Mouse (Mus musculus): Measurements from ENCODE around the gene Selenbp2. TPM values are rescaled to one million over a fixed set of nuclear protein-coding genes. Genes with fewer than 3 reads are reported as not detected.
"Not testable (repeated sequence)": the region's sequence is repeated elsewhere in the genome, so short reads cannot be mapped to it uniquely, and the experiment has no call there.

The Selenbp2 gene
- total RNA-seq, 2 experiments from 2014 or later, result 0.43 TPM; not detected in 1

DNA sequence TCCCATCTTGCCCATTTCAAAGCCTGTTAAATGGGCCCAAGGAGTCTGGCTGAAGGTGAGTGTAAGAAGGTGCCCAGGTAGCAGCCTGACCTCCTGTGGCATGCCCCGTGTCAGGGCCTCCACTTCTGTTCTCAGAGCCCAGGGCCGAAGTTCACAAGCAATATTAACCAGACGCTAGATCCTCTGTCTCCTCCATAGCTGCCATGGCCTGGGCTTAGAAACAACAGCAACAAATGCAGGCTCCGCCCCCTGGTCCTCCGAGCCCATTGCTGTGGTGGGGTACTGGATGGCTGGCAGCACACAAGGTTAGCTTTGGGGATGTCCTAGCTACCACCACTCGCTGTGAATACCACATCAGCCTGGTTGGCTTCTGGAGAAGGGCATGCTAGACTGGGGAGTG, 3.2 kb upstream of the Selenbp2 start:
- not testable (repeated sequence) for ATAC-seq (replicated peaks; ENCODE audit: low FRiP score, poor library complexity, severe bottlenecking)

DNA sequence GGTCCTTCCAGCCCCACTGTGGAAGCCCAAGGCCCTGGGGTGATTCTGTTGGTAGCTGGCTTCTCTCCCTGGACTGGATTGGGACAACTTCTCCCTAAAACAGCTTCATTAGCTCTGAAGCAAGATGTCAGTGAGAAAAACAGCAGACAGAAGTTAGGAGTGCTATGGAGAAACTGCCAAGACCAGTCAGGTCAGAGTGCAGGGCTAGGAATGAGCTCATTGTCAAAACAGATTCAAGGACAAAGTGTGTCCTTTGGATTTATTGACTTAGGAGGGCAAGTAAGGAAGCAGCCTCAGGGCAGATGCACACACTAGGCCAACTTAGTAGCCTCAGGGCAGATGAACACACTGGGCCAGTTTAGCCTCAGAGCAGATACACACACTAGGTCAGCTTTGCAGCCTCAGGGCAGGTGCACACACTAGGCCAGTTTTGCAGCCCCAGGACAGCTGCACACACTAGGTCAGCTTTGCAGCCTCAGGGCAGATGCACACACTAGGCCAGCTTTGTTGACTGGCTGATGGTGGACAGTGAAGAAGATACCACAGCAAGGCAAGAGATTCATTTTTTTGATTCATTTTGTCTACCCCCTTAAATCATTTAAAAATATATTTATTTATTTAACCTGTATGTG, 2.6 kb upstream of the Selenbp2 start:
- no peak for ATAC-seq (replicated peaks; ENCODE audit: low FRiP score, poor library complexity, severe bottlenecking)

DNA sequence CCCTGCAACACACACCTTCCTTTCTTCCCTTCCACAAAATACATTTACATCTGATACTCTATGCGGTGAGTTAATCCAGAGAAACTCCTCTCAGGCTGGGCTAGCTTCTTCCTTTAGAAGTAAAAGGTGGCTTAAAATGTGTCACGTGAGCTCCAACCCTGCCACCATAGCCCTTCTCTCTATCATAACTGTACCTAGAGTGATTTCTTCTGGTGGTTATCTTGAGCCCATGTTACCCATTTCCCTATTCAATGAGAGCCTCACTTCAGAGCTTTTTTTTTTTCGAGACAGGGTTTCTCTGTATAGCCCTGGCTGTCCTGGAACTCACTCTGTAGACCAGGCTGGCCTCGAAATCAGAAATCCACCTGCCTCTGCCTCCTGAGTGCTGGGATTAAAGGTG, 1.7 kb upstream of the Selenbp2 start:
- ATAC-seq (replicated peaks; ENCODE audit: low FRiP score, poor library complexity, severe bottlenecking), result not testable (repeated sequence)

DNA sequence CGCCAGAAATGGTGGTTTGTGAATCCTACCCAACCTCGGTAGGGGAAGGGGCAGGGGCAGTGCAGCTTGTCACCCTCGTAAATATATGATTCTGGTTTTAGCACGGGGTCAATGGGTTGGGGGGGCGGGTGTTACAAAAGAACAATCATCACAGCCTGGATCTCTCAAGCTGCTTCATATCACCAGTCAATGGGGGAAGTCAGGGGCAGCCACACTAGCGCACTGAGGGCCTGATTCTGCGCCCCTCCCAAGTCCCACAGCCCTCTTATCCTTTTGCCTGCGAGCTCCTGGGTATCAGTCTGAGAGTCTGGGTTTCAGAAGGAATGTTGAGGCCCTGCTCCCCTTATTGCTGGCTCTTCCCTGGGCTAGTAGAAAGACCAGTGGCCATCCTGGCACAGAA, 518 bp downstream of the Selenbp2 start:
- 0 out of 2 replicates have a peak, but pooled peaks have one; percentile 39 for ATAC-seq (replicated peaks; ENCODE audit: low FRiP score, poor library complexity, severe bottlenecking)

DNA sequence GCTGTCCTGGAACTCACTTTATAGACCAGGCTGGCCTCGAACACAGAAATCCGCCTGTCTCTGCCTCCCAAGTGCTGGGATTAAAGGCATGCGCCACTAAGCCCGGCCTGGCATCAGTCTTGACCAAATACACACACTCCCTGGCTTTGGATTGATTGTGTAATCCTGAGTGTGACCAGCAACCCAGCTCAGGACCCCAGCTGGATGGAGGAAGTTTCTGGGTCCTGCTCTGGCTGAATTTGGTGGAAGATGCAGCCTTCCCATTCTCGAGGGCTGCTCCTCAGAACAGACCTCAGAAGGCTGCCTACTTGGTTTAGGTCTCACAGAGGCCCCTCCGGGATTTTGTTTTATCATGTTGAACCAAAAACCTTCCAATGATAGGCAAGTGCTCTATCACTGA, 2.2 kb downstream of the Selenbp2 start:
- ATAC-seq (replicated peaks; ENCODE audit: low FRiP score, poor library complexity, severe bottlenecking), result not testable (repeated sequence)

DNA sequence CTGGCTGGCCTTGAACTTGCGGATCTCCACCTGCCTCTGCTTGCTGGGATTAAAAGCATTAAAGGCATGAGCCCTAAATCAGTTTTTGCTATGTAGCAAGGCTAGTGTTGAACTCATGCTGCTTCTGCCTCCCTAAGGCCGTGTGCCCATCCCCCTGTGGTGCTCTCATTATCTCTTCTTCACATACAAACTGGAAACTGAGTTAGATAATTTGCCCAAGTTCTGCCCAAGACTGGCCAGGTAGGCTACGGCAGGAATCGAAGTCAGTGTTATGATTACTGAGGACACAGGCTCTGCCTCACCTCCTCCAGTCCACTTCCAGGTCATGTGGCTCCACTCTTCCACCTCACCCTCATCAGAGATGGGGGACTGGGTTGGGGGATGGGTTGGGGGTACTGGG, 2.9 kb downstream of the Selenbp2 start:
- 0 out of 2 replicates have a peak, but pooled peaks have one; percentile 18 for ATAC-seq (replicated peaks; ENCODE audit: low FRiP score, poor library complexity, severe bottlenecking)

DNA sequence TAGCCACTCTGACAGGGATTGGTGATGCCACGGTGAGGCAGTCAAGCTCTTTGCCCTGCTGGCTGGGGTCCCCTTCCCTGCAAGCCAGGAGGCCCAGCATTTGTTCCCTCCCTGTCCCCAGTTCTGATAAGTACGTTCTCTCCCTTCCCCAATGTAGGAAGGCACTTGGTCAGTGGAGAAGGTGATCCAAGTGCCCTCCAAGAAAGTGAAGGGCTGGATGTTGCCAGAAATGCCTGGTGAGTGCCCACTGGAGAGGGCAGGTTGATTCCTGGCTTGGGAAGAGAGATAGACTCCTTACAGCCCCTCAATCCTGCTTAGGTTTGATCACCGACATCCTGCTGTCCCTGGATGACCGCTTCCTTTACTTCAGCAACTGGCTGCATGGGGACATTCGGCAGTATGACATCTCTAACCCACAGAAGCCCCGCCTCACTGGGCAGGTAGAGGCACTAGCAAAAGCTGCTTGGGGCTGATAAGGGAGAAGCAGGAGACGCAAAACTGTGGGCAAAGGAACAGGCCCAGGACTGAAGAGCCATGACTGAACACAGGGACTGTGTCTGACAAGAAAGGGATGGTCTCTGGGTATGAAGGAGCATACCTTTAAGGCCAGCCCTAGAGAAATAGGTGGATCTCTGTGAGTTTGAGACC, 8.9 kb downstream of the Selenbp2 start:
- ATAC-seq (replicated peaks; ENCODE audit: low FRiP score, poor library complexity, severe bottlenecking), result peak; percentile 92

DNA sequence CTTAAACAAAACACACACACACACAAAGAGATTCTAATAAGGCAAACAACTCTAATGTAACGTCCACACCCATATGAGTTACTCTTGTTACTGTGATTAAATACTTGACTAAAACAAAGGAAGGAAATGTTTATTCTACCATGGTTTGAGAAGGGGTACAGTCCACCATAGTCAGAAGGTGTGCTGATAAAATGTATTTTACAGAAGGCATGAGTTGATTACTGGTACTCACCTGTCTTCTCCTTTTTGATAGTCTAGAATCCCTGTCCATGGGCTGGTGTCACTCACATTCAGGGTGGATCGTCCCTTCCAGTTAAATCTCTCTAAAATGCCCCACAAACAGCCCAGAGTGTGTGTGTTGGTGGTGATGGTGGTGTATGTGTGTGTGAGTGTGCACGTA, 9.5 kb downstream of the Selenbp2 start:
- ATAC-seq (replicated peaks; ENCODE audit: low FRiP score, poor library complexity, severe bottlenecking), result peak; percentile 20

DNA sequence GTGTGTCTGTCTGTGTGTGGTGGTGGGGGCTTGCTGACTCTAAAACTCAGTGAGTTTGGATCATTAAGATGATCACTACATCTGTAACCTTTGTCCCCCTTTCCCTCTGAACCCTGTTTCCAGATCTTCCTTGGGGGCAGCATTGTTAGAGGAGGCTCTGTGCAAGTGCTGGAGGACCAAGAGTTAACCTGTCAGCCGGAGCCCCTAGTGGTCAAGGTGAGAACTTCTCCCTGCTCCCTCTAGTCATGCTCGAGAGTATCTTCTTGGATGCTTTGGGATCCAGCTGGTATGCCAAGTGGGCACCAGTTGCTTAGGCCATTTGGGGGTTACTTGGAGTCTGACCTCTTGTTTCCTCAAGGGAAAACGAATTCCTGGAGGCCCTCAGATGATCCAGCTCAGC, 10.0 kb downstream of the Selenbp2 start:
- peak; percentile 78 for ATAC-seq (replicated peaks; ENCODE audit: low FRiP score, poor library complexity, severe bottlenecking)

DNA sequence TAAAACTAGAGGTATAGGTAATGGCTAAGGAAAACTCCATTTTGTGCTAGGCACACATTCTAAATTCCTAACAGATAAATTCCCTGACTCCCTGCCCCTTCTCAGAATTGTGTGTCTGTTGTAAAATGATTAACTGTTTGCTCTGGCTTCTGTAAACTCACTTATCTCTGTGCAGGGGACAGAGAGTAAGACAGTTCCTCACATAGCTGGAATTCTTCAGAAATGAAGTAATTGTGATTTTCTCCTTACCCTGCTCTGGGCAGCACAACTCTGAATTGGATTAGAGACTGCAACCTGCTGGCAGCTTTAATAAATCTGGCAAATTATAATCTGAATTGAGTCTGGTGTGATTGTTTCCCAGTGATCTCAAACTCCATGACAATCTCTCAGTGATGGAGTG, 17.2 kb downstream of the Selenbp2 start:
- not testable (repeated sequence) for ATAC-seq (replicated peaks; ENCODE audit: low FRiP score, poor library complexity, severe bottlenecking)

DNA sequence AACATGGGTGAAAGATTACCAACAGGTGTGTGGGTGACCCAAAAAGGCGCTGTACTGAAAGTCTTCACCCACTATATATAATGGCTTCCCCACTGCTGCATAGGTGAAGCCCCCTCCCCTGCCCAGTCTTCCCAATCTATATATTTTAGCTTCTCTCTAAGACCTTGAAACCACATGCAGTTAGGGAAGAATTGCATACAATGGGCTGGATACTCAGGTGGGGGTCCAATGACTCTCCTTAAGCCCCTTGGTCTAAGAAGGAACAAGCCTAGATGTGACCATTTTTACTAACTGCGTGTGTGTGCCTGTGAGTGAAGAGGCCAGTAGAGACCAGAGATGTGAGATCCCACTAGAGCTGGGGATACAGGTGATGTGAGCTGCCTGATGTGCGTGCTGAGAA, 20.1 kb downstream of the Selenbp2 start:
- not testable (repeated sequence) for ATAC-seq (replicated peaks; ENCODE audit: low FRiP score, poor library complexity, severe bottlenecking)

DNA sequence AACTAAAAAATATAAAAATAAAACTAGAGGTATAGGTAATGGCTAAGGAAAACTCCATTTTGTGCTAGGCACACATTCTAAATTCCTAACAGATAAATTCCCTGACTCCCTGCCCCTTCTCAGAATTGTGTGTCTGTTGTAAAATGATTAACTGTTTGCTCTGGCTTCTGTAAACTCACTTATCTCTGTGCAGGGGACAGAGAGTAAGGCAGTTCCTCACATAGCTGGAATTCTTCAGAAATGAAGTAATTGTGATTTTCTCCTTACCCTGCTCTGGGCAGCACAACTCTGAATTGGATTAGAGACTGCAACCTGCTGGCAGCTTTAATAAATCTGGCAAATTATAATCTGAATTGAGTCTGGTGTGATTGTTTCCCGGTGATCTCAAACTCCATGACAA, 24.9 kb downstream of the Selenbp2 start:
- ATAC-seq (replicated peaks; ENCODE audit: low FRiP score, poor library complexity, severe bottlenecking), result not testable (repeated sequence)

DNA sequence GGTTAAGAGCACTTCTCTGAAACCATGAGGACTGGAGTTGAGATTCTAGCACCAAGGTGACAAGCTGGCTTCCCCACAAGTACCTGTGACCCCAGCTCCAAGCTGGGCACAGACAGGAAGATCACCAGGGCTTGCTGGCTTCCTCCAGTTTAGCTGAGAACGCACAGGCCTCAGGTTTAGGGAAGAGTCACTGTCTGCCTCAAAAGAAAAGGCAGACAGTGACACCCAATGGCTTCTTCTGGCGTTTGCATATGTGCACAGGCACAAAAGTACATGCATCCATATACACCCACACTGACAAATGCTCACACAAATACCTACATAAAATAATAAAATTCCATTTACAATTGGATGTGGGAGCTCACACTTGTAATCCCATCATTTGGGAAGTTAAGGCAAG, 30.3 kb downstream of the Selenbp2 start:
- not testable (repeated sequence) for ATAC-seq (replicated peaks; ENCODE audit: low FRiP score, poor library complexity, severe bottlenecking)

DNA sequence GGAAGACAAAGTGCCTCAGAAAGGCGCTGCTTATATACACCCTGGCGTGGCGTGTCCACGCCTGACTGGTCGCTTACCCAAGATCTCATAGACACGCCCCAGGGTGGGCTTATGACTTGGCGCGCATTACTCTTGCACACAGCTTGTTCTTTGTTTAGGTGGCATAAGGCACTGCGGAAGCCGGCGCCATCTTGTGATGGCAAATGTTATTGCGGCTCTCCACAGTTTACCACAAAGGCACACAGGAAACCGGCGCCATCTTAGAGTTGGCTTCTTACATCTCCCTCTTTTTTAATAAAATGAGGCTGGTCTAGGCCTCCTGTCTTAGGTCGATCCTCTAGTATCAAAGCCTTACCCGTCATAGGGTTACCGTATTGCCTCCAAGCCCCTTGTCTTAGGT, 52.3 kb downstream of the Selenbp2 start:
- ATAC-seq (replicated peaks; ENCODE audit: low FRiP score, poor library complexity, severe bottlenecking), result no peak

Other genes with a start within 250 kb of the Selenbp2 start
- not detected in 2 replicates for gene Oaz3, start 249.6 kb upstream of the Selenbp2 start, total RNA-seq (2015; ENCODE audit: low replicate concordance)
- not detected in 2 replicates for gene Oaz3, start 249.6 kb upstream of the Selenbp2 start, total RNA-seq (2017; ENCODE audit: low replicate concordance)
- not detected in 2 replicates for gene Celf3, start 215.3 kb upstream of the Selenbp2 start, total RNA-seq (2015; ENCODE audit: low replicate concordance)
- gene Celf3, start 215.3 kb upstream of the Selenbp2 start, total RNA-seq (2017; ENCODE audit: low replicate concordance), result not detected in 2 replicates
- not detected in 2 replicates for gene Riiad1, start 213.2 kb upstream of the Selenbp2 start, total RNA-seq (2015; ENCODE audit: low replicate concordance)
- not detected in 2 replicates for gene Riiad1, start 213.2 kb upstream of the Selenbp2 start, total RNA-seq (2017; ENCODE audit: low replicate concordance)
- gene Snx27, start 110.8 kb upstream of the Selenbp2 start, total RNA-seq (2015; ENCODE audit: low replicate concordance), result 6.7 and 9.8 TPM in 2 replicates
- gene Snx27, start 110.8 kb upstream of the Selenbp2 start, total RNA-seq (2017; ENCODE audit: low replicate concordance), result 13.0 and 13.8 TPM in 2 replicates
- gene Gm10972, start 50.4 kb upstream of the Selenbp2 start, total RNA-seq (2015; ENCODE audit: low replicate concordance), result not detected in 2 replicates
- not detected in 2 replicates for gene Gm10972, start 50.4 kb upstream of the Selenbp2 start, total RNA-seq (2017; ENCODE audit: low replicate concordance)
- 0.77 and 2.5 TPM in 2 replicates for gene Tuft1, start 34.7 kb upstream of the Selenbp2 start, total RNA-seq (2015; ENCODE audit: low replicate concordance)
- gene Tuft1, start 34.7 kb upstream of the Selenbp2 start, total RNA-seq (2017; ENCODE audit: low replicate concordance), result 4.5 and 10.5 TPM in 2 replicates
- not detected in 2 replicates for gene Cgn, start 92.9 kb downstream of the Selenbp2 start, total RNA-seq (2015; ENCODE audit: low replicate concordance)
- not detected in 2 replicates for gene Cgn, start 92.9 kb downstream of the Selenbp2 start, total RNA-seq (2017; ENCODE audit: low replicate concordance)
- gene Pogz, start 144.0 kb downstream of the Selenbp2 start, total RNA-seq (2015; ENCODE audit: low replicate concordance), result 13.6 and 25.0 TPM in 2 replicates
- 9.7 and 10.0 TPM in 2 replicates for gene Pogz, start 144.0 kb downstream of the Selenbp2 start, total RNA-seq (2017; ENCODE audit: low replicate concordance)
- gene Psmb4, start 193.4 kb downstream of the Selenbp2 start, total RNA-seq (2015; ENCODE audit: low replicate concordance), result 108 and 126 TPM in 2 replicates
- 40.0 and 52.2 TPM in 2 replicates for gene Psmb4, start 193.4 kb downstream of the Selenbp2 start, total RNA-seq (2017; ENCODE audit: low replicate concordance)
- gene Selenbp1, start 239.5 kb downstream of the Selenbp2 start, total RNA-seq (2015; ENCODE audit: low replicate concordance), result 20.3 and 45.0 TPM in 2 replicates
- 35.3 and 41.0 TPM in 2 replicates for gene Selenbp1, start 239.5 kb downstream of the Selenbp2 start, total RNA-seq (2017; ENCODE audit: low replicate concordance)

All from erythroblast, adult 5-6 weeks (primary cell).